Mouse (Mus musculus): ENCODE measurements around the gene Stk38. TPM values are rescaled to one million over a fixed set of nuclear protein-coding genes. Genes with fewer than 3 reads are reported as not detected.

Gene Stk38
- polyA plus RNA-seq, 1 experiment from 2014 or later: 113 TPM

- H3K4me2 ChIP-seq: no peak overlapping the region
- no peaks in the 10 kb centered on the region for H3K9me3 ChIP-seq
- peaks cover 16% of the 10 kb centered on the region for H3K4me1 ChIP-seq (replicated peaks)
- H3K36me3 ChIP-seq: no peaks in the 10 kb centered on the region
- no peak overlapping the region for H3K4me3 ChIP-seq
- no peak overlapping the region for H3K9ac ChIP-seq
- no peak overlapping the region for H3K27ac ChIP-seq (replicated peaks)
- H3K27me3 ChIP-seq: peaks cover 5% of the 10 kb centered on the region; the same call in 1 of the 2 replicates
- no peak for ATAC-seq (ENCODE audit: low read depth)
Observed at GRCm38 (mm10) chr17:29020444-29020843, 12.6 kb upstream of the Stk38 start.

- H3K27me3 ChIP-seq: no peaks in the 10 kb centered on the region; the same call in 1 of the 2 replicates
- H3K4me1 ChIP-seq (replicated peaks): peaks cover 6% of the 10 kb centered on the region; the same call in 1 of the 2 replicates
- no peaks in the 10 kb centered on the region for H3K9me3 ChIP-seq
- no peak overlapping the region for H3K4me3 ChIP-seq
- WGBS: 77% methylated on average over 7 of the region's 7 CpGs
- ATAC-seq (ENCODE audit: low read depth): no peak
- no peak overlapping the region for H3K4me2 ChIP-seq
- no peak overlapping the region for H3K27ac ChIP-seq (replicated peaks)
- H3K36me3 ChIP-seq: no peaks in the 10 kb centered on the region
- H3K9ac ChIP-seq: no peak overlapping the region
Observed at GRCm38 (mm10) chr17:29019391-29019790, 11.6 kb upstream of the Stk38 start.

- no peak for ATAC-seq (ENCODE audit: low read depth)
- H3K36me3 ChIP-seq: no peaks in the 10 kb centered on the region
- 47% methylated on average over 11 of the region's 11 CpGs for WGBS
- no peak overlapping the region for H3K9ac ChIP-seq
- no peaks in the 10 kb centered on the region for H3K9me3 ChIP-seq
- H3K4me1 ChIP-seq (replicated peaks): peaks cover 9% of the 10 kb centered on the region; the same call in 1 of the 2 replicates
- no peak overlapping the region for H3K4me2 ChIP-seq
- no peak overlapping the region for H3K27ac ChIP-seq (replicated peaks)
- H3K27me3 ChIP-seq: no peaks in the 10 kb centered on the region
- H3K4me3 ChIP-seq: no peak overlapping the region
Observed at GRCm38 (mm10) chr17:29018292-29018984, 10.6 kb upstream of the Stk38 start.

GRCm38 (mm10) chr17:29016705-29017104, 8.9 kb upstream of the Stk38 start:
- Histone ChIP-seq H3K27me3 (no peaks in the 10 kb centered on the region), H3K9ac (no peak overlapping the region), H3K27ac (replicated peaks) (no peak overlapping the region), H3K36me3 (no peaks in the 10 kb centered on the region), H3K4me1 (replicated peaks) (0 out of 2 replicates have a peak, but pooled peaks cover 4% of the 10 kb centered on the region), H3K4me2 (no peak overlapping the region), H3K4me3 (no peak overlapping the region), H3K9me3 (no peaks in the 10 kb centered on the region)
- WGBS: 86% methylated on average over 4 of the region's 4 CpGs
- ATAC-seq (ENCODE audit: low read depth): no peak

GRCm38 (mm10) chr17:29015638-29016037, 7.8 kb upstream of the Stk38 start:
- H3K36me3 ChIP-seq: no peaks in the 10 kb centered on the region
- H3K4me1 ChIP-seq (replicated peaks): 0 out of 2 replicates have a peak, but pooled peaks cover 4% of the 10 kb centered on the region
- no peak overlapping the region for H3K9ac ChIP-seq
- WGBS: 19% methylated on average over 2 of the region's 2 CpGs
- no peaks in the 10 kb centered on the region for H3K27me3 ChIP-seq
- no peak overlapping the region for H3K4me2 ChIP-seq
- no peak for ATAC-seq (ENCODE audit: low read depth)
- H3K9me3 ChIP-seq: no peaks in the 10 kb centered on the region
- no peak overlapping the region for H3K4me3 ChIP-seq
- H3K27ac ChIP-seq (replicated peaks): no peak overlapping the region

GRCm38 (mm10) chr17:29014235-29014634, 6.4 kb upstream of the Stk38 start:
- no peaks in the 10 kb centered on the region for H3K9me3 ChIP-seq
- H3K4me3 ChIP-seq: no peak overlapping the region
- H3K9ac ChIP-seq: no peak overlapping the region
- H3K36me3 ChIP-seq: no peaks in the 10 kb centered on the region
- H3K4me2 ChIP-seq: no peak overlapping the region
- H3K4me1 ChIP-seq (replicated peaks): 0 out of 2 replicates have a peak, but pooled peaks cover 4% of the 10 kb centered on the region
- no peaks in the 10 kb centered on the region for H3K27me3 ChIP-seq
- no peak overlapping the region for H3K27ac ChIP-seq (replicated peaks)
- ATAC-seq (ENCODE audit: low read depth): no peak

GRCm38 (mm10) chr17:29009181-29009580, 1.4 kb upstream of the Stk38 start:
- peaks cover 34% of the 10 kb centered on the region for H3K4me1 ChIP-seq (replicated peaks)
- H3K36me3 ChIP-seq: no peaks in the 10 kb centered on the region

GRCm38 (mm10) chr17:29008326-29008650, 493 bp upstream of the Stk38 start:
- peak; percentile 6; the same call in 1 of the 2 replicates for ATAC-seq (ENCODE audit: low read depth)
- no peaks in the 10 kb centered on the region for H3K36me3 ChIP-seq
- WGBS: 14% methylated on average over 8 of the region's 8 CpGs
- peak overlapping the region; percentile 82 for H3K4me2 ChIP-seq
- H3K9me3 ChIP-seq: no peaks in the 10 kb centered on the region
- H3K4me1 ChIP-seq (replicated peaks): peaks cover 37% of the 10 kb centered on the region
- H3K9ac ChIP-seq: peak overlapping the region; percentile 98
- peak overlapping the region; percentile 94 for H3K27ac ChIP-seq (replicated peaks)
- peak overlapping the region; percentile 99 for H3K4me3 ChIP-seq
- H3K27me3 ChIP-seq: no peaks in the 10 kb centered on the region

More at GRCm38 (mm10) chr17:29009181-29009580, 1.4 kb upstream of the Stk38 start:
- no peaks in the 10 kb centered on the region for H3K27me3 ChIP-seq
- no peak overlapping the region for H3K9ac ChIP-seq
- no peak overlapping the region for H3K4me3 ChIP-seq
- H3K27ac ChIP-seq (replicated peaks): no peak overlapping the region
- H3K9me3 ChIP-seq: no peaks in the 10 kb centered on the region
- 91% methylated on average over 4 of the region's 4 CpGs for WGBS
- no peak overlapping the region for H3K4me2 ChIP-seq
- no peak for ATAC-seq (ENCODE audit: low read depth)

- WGBS: 1% methylated on average over 19 of the region's 19 CpGs
- H3K27ac ChIP-seq (replicated peaks): peak overlapping the region; percentile 94
Observed at GRCm38 (mm10) chr17:29007243-29007640, 553 bp downstream of the Stk38 start.

GRCm38 (mm10) chr17:29006812-29007211, 983 bp downstream of the Stk38 start:
- WGBS: 10% methylated on average over 7 of the region's 7 CpGs
- peak overlapping the region; percentile 99 for H3K4me3 ChIP-seq
- peak overlapping the region; percentile 82 for H3K4me2 ChIP-seq
- no peaks in the 10 kb centered on the region for H3K9me3 ChIP-seq
- no peak for ATAC-seq (ENCODE audit: low read depth)
- H3K27me3 ChIP-seq: no peaks in the 10 kb centered on the region
- peaks cover 37% of the 10 kb centered on the region for H3K4me1 ChIP-seq (replicated peaks)
- no peaks in the 10 kb centered on the region for H3K36me3 ChIP-seq
- peak overlapping the region; percentile 94 for H3K27ac ChIP-seq (replicated peaks)
- H3K9ac ChIP-seq: peak overlapping the region; percentile 98

More at GRCm38 (mm10) chr17:29007243-29007640, 553 bp downstream of the Stk38 start:
- ATAC-seq (ENCODE audit: low read depth): no peak; the same call in 1 of the 2 replicates
- Histone ChIP-seq H3K27me3 (no peaks in the 10 kb centered on the region), H3K9ac (peak overlapping the region; percentile 98), H3K36me3 (no peaks in the 10 kb centered on the region), H3K9me3 (no peaks in the 10 kb centered on the region), H3K4me1 (replicated peaks) (peaks cover 37% of the 10 kb centered on the region), H3K4me2 (peak overlapping the region; percentile 82), H3K4me3 (peak overlapping the region; percentile 99)

- WGBS: 87% methylated on average over 3 of the region's 3 CpGs
- no peak for ATAC-seq (ENCODE audit: low read depth)
- no peak overlapping the region for H3K27ac ChIP-seq (replicated peaks)
- no peak overlapping the region for H3K9ac ChIP-seq
- H3K4me2 ChIP-seq: peak overlapping the region; percentile 82
- peaks cover 10% of the 10 kb centered on the region for H3K36me3 ChIP-seq
- H3K4me3 ChIP-seq: no peak overlapping the region
- peaks cover 37% of the 10 kb centered on the region for H3K4me1 ChIP-seq (replicated peaks)
- no peaks in the 10 kb centered on the region for H3K27me3 ChIP-seq
- H3K9me3 ChIP-seq: no peaks in the 10 kb centered on the region
Observed at GRCm38 (mm10) chr17:29005002-29005401, 2.8 kb downstream of the Stk38 start.

GRCm38 (mm10) chr17:29003740-29004139, 4.1 kb downstream of the Stk38 start:
- Histone ChIP-seq H3K27ac (replicated peaks) (no peak overlapping the region), H3K36me3 (peaks cover 23% of the 10 kb centered on the region), H3K4me3 (no peak overlapping the region), H3K4me2 (no peak overlapping the region), H3K9me3 (no peaks in the 10 kb centered on the region), H3K9ac (no peak overlapping the region), H3K27me3 (no peaks in the 10 kb centered on the region), H3K4me1 (replicated peaks) (peaks cover 37% of the 10 kb centered on the region)
- WGBS: 82% methylated on average over 1 of the region's 1 CpGs
- ATAC-seq (ENCODE audit: low read depth): no peak

GRCm38 (mm10) chr17:29000465-29000864, 7.3 kb downstream of the Stk38 start:
- peaks cover 53% of the 10 kb centered on the region for H3K36me3 ChIP-seq
- WGBS: 89% methylated on average over 6 of the region's 6 CpGs
- no peak overlapping the region for H3K27ac ChIP-seq (replicated peaks)
- H3K27me3 ChIP-seq: no peaks in the 10 kb centered on the region
- H3K4me1 ChIP-seq (replicated peaks): peaks cover 17% of the 10 kb centered on the region
- ATAC-seq (ENCODE audit: low read depth): no peak
- H3K4me2 ChIP-seq: no peak overlapping the region
- H3K4me3 ChIP-seq: no peak overlapping the region
- no peaks in the 10 kb centered on the region for H3K9me3 ChIP-seq
- no peak overlapping the region for H3K9ac ChIP-seq

Data from neural tube, embryonic 13.5 days (tissue).